Mouse (Mus musculus) liver, adult 2 months (tissue): Measurements from ENCODE around the gene Kcnq1.

Source experiments
- CTCF ChIP-seq: fragments of 200-500 bp; IDR thresholded peaks from 2 replicates; pipeline ENCODE4 v1.5.1; 2011; ENCODE audit warnings: low read depth, low read length, control low read depth
- POLR2A ChIP-seq: fragments of 200-500 bp; IDR thresholded peaks from 2 replicates; pipeline ENCODE4 v1.6.1; 2011; ENCODE audit warnings: low read length, control low read depth; ENCODE audit not compliant: insufficient read depth; ENCODE audit errors: extremely low read depth

- no peak for TF ChIP-seq CTCF
- no peak for TF ChIP-seq POLR2A
Observed at GRCm38 (mm10) chr7:143432631-143433030, 326.5 kb downstream of the Kcnq1 start.
